Mouse (Mus musculus) kidney, adult 18-20 months (tissue): ENCODE measurements around the gene Cdk19.
A peak's percentile ranks its signal among the peaks of the same experiment; 100 is the strongest.
"Not testable (repeated sequence)": the region's sequence is repeated elsewhere in the genome, so short reads cannot be mapped to it uniquely, and the experiment has no call there.

Experiments used
- DNase-seq: peaks from one replicate; pipeline ENCODE4 v3.0.0; 2021

Gene Cdk19

DNA sequence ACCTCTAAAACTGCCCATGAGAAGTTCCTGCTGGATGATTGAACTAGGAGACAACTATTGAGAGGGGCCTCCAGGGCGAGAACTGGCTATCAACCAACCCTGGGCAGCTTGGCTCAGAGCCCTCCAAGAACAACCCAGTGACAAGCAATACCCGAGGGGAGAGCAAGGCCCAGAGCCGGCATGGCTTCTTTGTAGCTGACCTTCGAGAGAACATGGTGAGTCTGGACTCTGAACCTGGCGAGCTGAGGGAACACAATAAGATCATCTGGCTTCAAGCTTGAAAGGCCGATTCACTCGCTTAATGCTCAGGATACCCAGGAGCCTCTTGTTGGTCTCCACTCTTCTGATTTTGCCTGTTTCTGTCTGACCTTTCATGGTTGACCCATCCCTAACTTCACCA, 151.8 kb downstream of the Cdk19 start:
- no peak for DNase-seq

DNA sequence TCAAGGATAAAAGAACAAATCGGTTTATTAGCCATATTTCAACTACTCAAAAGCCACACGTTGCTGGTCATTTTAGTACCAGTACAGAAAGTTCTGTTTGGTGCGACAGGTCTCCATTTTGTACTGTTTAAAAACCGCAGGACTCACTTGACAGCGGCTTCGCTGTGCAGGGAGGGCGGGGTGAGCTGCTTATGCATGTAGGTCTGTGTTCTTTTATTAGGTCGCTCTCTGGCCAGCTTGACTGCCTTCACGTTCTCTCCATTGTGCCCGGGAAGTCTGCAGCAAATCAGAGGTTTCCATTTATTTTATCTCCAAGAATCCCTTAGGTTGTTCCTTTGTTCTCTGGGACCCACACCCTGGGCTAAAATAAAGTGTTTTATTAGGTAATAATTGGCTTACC, 152.4 kb downstream of the Cdk19 start:
- DNase-seq, result no peak

DNA sequence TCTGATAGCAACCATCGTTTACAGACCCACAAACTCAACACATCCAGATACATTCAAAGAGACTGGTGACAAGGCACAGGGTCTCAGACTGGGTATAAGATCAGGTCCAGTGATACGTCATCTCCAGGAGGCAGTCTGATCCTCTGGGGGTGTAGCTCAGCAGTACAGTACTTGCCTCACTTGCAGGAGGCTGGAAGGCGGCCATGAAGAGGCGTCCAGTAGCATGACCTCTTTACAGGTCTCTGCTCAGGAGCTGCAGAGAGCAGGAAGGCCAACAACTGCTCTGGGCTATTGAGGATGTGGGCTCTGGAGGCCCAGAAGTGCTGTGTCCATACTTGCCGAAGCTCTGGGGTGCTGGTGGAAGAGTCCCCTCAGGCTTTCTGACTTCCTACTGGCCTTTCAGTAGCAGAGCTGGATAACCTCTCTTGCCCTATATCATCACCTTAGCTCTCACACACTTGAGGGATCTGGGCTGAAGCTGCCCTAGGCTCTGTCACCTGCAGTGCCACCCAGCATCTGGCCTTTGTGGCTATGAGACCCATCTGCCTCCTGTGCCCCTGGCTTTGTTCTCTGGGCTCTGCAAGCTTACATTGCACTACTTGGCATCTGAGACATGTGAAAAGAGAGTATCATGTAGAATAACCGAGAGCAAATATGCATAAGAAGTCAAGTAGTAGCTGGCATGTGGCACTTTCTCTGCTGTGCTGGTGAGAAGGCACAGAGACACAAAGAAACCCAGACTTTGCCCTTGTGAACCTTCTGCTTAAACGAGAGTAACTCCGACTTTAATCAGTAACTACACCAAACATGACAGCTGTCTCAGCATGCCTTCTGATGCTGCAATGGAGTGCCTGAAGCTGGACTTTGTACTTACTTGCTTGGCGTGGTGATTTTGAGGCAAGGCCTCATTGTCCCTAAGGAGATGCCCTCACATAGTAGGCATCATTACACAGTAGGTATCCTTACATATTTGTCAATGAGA, 155.1 kb downstream of the Cdk19 start:
- peak; percentile 62 for DNase-seq

DNA sequence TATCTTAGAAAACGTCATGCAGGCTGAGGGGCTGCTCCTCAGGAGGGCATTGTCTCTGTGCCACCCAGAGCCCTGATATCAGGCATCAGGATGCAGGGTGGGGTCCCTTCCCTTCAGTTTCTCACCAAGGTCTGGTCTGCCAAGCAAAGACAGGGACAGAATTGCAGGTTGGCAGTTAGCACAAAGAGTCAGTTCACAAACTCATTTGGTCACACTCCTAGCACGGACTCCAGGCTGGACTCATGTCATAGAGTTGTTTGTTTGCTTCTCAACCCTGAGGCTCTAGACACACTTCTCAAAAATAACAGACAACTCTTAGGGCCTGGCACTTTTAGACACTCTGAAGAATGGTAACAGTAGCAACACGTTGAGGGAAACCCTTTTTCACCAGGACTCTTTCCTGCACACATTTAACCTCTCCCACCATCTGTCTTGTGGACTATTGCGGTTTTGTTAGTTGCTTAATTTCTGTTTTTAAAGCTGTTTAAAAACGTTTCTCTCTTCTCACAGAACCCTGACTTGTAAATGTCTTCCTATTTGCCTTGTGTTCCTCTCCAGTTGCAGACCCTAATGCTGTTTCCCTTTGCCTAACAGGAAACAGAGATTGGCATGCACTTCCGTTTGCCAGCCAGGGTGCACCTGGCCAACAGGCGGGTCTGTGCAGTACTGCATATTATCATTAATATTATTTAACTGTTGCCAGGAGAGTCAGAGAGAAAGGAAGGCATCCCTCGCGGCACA, 158.1 kb downstream of the Cdk19 start:
- DNase-seq, result no peak

DNA sequence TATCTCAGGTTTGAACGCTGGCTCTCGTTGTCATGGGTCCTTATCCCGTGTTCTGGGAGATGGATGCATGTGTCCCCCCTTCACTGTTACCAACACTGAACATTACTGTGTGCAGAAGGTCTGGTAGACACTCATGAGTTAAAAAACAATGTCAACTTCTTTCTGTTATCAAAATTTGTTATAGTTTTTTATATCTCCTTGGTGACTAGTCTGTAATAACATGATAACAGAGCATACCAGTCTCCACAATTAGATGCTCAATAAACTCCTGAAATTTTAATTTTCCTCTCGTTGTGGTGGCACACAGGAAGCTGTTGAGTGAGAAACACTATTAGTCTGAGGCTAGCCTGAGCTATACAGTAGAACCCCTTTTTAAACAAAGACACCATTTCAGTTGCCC, 159.1 kb downstream of the Cdk19 start:
- no peak for DNase-seq

DNA sequence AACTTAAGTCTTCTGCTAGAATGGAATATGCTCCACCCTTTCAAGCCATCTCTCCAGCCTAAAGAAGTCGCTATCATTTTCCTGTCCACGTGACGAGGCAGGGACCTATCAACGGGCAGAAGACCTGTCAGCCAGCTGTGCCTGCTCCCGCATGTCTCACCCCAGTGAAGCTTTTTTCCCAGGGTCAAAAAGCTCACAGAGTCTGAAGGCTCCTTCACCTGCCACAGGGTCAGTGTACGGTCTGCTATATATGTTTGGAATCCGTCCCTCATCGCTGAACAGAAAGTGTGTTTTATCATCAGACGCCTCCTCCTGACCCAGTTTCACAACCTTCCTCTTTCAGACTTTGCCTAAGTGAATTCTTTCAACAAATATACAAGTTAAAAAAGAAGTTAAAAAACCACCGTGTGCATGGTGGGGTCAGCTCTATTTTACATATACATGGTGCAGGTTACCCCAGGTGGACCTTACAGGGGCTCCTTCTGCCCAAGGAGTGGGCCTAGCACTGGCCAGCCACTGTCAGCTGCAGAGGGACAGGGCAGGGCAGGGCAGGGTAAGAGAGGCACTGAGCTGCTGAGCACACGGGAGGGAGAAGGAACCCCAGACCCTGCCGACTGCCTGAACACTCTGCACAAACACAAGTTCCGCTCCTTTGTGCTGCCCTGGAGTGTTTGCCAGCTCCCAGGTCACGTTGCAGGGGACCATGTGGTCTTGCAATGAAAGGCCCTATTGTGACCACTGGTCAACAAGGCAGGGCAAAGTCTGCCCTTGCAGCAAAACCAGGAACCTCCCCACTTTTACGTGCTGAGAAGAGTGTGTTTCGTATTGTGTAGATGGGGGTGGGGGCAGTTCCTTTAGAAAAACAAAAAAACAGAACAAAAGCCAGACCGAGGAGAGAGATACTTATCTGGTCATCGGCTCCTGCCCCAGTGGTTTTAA, 160.2 kb downstream of the Cdk19 start:
- peak; percentile 69 for DNase-seq

DNA sequence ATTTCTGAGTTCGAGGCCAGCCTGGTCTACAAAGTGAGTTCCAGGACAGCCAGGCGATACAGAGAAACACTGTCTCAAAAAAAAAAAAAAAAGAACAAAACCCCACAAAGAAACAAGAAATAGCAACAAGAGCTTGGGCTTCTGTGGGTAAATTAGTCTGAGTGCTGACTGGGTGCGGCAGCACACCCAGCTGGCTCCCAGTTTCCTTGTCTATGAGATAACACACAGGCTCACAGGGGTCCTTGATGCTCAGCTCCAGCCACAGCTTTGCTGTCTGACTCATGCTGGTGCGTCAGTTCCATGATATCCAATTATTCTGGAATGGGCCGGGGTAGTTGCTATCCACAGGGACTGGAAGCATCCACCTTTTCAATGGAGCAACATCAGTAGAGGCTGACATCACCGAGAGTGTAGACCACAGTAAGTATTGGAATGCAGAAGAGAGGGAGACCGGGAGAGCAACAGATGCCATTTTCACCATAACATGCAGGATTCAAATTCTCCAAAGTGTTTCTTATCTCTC, 161.4 kb downstream of the Cdk19 start:
- no peak for DNase-seq

DNA sequence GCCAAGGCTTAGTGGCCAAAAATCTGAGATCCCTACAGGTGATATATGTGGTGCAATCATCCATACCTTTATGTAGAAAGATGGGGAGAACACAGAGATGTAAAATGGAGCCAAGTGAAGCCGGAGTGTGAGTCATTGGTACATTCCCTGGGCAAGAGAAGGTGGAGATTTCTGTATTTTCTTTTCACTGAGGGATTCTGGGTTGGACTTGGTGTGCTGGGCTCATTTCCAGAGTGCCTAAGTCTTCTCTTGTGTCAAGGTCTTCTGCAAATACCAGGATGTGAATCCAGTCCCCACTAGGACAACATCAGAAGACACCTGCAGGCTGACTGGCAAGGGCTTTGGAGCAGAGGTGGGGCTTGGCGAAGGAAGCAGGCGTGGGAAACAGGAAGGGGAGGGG, 163.4 kb downstream of the Cdk19 start:
- DNase-seq, result no peak

DNA sequence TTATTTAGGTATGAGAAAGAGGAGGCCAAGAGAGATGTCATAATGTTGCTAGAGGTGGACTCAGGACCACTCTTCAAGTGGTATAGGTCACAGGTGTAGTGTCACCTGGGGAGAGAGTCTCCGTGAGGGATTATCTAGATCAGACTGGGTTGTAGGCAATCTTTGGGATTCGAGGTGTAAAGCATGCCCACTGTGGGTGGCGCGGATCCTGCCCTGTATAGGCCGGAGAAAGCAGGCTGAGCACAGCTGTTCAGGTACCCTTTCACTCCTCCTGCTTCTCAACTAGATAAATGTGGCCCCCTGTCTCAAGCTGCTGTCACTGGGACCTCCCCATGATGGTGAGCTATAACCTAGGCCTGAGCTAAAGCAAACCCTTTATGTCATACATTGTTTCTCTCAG, 171.0 kb downstream of the Cdk19 start:
- no peak for DNase-seq

DNA sequence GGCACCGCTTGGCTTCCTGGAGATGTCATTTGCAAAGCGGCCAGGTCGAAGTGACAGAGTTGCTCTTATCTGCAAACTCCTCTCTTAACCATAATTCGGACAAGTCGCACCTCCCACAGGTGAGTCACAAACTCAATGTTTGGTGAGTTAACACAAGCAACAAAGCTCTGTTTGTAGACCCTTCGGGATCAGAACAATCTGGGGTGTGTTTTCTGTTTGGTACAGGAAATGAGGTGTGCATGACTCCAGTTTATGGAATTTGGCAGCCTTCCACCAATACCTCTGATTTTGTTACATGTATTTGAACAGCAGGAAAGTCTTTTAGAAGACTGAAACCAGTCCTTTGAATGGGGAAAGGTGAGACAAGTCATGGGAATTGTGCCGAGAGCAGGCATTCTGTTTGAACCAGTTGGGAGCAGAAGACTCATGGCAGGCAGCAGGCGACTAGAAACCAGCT, 171.9 kb downstream of the Cdk19 start:
- DNase-seq, result no peak

DNA sequence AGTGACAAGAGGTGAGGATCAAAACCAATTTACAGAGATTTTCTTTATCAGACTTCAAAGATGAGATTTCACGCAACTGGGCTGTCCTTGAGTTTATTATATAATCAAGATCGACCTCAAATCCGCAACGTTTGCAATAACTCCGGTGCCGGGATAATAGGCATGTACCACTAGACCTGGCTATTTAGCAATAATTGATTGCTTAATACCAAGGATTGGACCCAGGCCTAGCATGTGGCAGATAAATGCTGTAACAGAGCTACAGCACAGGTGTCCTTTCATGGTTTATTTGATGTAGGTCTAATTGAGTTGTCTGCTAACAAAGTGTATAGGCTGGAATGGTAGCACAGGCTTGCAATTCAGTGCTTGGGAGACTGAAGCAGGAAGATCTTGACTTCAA, 172.8 kb downstream of the Cdk19 start:
- DNase-seq, result no peak

DNA sequence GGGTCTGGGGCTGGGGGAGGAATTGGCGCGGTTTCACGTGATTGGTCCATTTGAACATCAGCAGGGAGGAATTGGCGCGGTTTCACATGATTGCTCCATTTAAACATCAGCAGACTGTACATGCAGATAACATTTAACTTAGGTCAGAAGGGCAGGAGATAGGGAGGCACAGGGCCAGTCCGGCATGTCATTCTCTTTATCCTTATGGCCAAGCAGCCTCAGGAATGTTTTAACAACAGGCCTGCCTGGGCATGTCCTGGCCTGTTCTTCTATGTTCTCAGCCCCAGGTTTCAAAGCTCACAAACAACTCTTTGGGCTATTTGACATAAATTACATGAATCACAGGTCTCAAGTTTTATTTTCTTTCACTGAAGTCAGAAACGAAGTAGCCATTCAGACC, 173.6 kb downstream of the Cdk19 start:
- not testable (repeated sequence) for DNase-seq

DNA sequence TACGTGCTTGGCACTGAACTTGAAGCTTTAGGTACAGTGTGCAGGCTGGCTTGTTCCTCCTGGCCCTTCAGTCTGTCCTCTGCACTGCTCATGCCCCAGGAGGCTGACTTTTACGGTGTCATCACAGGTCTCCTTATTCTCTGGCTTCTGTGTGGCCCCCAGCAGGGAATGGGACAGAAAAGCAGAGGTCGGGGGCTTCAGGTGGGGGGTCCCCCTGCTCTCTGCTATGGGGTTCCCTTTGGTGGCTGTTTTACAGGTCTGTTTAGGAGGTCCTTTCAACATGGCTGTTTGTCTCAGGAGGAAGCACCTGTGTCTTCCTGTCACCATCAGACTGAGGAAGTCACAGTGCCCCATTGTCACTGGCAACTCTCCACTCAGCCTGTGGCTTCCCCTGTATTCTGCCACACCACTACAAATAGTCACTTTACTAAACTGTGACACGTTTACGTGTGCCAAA, 175.9 kb downstream of the Cdk19 start:
- no peak for DNase-seq

DNA sequence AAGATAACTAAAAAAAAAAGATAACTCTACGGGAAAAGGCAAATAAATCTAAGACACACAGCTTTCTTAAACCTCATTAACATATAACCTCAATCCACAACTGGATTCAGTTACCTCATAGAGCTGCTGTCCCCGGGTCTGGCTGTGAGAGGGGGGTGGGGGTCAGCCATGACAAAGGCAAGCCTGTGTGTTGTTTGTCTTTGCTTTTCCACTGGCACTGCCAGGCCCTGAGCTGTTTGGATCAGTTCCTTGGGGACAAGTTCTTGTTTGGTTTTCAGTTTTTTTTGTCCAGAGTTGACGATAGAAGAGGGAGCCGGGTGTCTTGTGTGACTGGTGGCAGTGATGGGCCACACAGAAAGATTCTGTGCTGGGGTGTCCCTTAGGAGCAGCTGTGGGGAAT, 177.1 kb downstream of the Cdk19 start:
- no peak for DNase-seq

DNA sequence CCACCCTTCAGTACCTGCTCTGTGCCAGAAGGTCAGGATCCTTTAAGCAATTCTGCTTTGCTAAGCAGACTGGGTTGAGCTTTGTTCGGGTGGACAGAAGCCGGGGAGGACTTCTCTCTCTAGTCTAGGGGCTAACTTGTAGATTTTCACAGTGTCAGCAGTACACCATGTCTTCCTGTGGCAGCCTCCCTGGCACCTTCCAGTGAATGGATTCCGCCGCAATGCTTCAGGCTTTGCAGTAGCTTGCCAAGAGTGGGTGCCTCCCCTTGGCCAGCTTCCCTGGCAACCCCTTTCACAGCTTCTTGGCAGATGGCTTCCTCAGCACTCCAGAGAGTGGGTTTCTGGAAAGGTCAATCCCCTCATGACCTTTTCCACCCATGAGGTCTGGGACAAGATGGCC, 180.2 kb downstream of the Cdk19 start:
- DNase-seq, result peak; percentile 84

DNA sequence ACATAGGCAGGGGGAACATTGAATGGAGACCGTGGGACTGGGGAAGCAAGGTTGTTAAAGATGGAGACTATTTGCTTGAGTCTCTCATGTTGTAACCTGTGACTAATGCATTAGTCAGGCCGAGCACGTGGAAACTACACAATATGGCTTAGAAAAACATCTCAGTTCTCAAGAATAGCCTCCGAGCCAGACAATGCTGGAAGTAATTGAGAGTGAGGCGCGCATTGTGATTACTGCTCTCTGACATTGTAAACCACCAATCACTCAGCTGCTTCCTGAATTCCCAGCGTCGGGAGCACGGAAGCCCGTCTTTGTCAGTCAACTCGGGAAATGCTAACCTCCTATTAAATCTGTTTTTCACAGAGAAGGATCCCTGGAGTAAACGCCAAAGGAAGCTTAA, 182.2 kb downstream of the Cdk19 start:
- no peak for DNase-seq

DNA sequence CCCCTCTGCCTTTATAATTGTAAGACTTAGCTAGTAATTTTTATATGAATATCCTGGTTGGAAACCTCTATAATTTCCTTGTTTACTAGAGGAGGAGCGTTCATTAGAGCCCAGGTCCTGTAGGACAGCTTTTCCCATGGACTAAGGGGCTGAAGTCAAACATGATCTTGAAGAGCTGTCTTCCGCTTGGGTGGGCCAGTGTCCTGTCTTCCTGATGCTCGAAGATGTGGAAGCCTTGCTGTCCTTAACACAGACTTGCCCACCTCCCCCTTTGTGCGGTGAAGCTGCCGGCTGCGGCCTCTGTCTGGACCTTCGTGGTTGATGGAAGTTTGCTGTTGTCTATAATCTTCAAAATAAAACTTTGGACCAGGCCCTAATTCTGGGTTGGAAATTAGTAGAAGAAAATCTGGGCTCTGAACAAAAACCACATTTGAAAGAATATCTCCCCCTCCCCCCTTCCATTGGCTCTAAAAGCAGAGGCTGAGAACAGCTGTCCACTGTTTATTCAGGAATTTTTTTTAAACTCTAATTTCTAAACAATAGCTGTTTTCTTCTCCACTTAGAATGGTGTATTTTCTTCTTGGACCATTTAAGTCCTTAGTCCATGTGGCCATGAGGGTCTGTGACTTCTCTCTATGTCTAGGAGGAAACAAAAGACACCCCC, 184.1 kb downstream of the Cdk19 start:
- DNase-seq, result no peak

DNA sequence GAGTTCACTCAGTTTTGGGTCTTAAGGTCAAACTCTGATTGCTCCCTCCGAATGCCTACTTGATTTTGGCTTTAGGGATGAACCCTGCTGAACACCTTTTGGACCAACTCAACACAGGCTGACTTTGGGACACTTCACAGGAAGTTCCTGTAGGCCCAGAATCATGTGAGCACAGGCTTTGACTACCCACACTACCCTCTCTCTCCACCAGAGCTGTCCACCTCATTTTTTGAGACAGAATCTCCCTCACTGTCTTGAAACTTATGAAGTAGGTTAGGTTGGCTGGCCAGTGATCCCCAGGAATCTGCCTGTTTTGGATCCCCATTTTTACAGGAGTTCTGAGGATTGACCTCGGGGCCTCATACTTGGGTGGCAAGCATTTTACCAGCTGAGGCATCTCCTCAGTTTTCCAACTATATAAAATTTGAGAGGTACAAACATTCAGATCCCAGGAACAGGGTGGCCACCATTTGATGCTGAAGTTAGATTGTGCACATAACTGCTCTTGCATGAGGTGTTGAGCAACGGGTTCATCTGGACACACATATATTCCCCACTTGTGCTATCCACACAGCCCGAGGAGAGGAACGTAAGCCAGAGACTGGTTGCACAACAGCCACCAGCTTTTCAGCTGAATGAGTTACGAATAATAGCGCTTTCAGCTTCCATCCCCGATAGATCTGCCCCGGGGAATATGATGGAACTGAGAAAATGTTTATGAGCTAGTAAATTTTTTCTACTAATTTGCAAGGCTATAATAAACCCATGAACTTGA, 184.9 kb downstream of the Cdk19 start:
- no peak for DNase-seq

DNA sequence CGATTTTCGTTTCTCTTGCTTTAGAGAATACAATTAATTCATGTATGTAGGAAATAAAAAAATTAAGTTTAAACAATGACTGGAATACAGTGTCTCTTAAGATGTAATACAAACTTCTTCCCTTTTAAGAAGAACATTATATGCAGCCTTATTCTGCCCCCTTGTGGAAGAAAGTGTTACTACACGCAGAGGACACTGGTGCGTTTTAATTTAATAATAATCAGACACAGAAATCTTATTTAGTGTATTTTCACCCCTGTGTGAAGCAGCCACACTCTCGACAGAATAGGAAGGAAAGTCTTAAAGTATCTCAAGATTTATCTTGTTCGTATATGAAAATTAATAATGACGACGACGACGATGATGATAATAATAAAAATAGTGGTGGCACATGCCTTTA, 185.6 kb downstream of the Cdk19 start:
- no peak for DNase-seq

DNA sequence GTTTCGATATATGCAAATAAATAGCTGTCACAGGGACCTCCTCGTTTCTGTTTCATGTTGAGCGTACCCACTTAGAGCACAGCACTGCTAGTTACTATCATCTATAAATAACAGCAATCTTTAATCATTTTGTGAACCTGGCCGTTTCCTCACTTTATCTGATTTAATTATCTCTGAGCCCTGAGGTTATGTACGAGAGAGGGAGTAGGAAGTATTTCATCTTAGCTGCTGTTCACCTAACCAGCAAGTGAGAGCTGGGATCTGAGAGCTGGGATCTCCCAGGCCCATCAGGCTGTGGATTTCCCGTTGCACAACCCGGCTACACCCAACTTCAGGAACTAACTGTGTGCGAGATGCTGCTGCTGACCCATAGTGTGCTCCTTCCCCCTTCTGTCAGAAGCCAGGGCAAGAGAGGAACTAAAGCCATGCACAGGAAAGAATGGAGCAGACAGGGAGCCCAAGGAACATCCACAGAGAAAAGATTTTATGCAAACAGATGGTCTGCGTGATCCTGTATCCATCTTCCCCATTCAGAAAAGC, 186.3 kb downstream of the Cdk19 start:
- no peak for DNase-seq

DNA sequence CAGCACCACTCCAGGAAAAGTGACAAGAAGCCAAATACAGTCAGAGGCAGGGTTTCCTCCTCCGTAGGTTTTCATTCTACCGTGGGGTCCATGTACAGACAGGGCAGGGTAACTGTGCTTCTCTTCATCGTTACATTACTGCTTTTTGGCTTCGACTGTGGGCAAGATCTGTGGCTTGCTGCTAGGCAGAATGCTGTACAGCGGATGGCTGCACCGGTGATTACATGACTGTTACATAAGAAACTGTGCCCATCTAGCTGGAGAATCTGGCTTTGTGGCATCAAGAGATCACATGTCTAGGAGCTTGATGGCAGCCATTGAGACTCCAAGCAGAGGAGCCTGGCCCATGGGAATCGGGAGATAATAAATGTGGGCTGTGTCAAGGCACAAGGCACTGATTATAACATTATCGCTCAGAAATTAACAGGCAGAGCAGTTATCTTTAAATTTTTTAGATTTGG, 187.0 kb downstream of the Cdk19 start:
- no peak for DNase-seq
